Mouse (Mus musculus) v-Abl transformed pro-B cells (cell line): Measurements from ENCODE around the gene Leprot.

Experiments used
- in situ Hi-C, 2 experiments: fragments of 400-800 bp; cut with MboI; formaldehyde crosslinking; loops; one replicate each; pipeline ENCODE4 v1.15.1; 2025; ENCODE audit not compliant: unreplicated experiment in 2 of 2

Leprot gene

GRCm38 (mm10) chr4:101656056-101656455 is 8.5 kb downstream of the Leprot start:
- in situ Hi-C loops: loop anchor here (10.0 to 25.0 kb wide), 5 partner anchors 191 to 1681 kb away; partner anchors contain the start of genes Gm12789 (in 1 of the 2) and Gm12790 (in 1 of the 2)

- in situ Hi-C loops: loop anchor here (10.0 to 25.0 kb wide), 5 partner anchors 192 to 1680 kb away; partner anchors contain the start of genes Gm12789 (in 1 of the 2) and Gm12790 (in 1 of the 2)
These were observed 9.5 kb downstream of the Leprot start for GRCm38 (mm10) chr4:101656956-101657570.

DNA sequence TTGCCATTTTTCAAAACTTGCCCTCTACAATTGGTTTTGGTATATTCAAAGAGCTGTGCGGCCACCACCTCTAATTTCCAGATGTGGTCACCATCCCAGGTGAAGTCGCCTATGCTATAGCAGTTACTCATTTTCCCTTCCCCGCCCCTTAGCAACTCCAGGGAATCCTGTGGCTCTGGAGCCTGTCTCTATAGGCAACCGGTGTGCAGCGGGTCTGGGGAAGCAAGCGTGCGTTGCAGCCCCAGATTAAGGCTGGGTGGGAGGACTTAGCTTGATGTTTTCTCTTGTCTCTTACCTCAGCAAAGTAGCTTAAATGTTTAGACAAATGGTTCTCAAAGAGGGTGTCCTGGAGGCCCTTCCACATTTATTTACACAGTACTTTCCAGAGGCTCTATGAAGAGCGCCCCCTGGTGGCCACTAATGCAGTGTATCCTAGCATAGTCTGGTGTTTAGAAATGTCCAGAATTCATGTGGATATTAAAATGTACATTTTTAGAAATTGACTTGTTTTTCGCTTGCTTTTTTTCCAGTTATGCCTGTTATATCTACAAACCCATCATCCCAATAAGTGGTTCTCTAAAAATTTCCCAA is 16.7 kb downstream of the Leprot start:
- in situ Hi-C loops: loop anchor here (10.0 to 25.0 kb wide), 6 partner anchors 279 to 1673 kb away; partner anchors contain the start of genes Gm12789 (in 1 of the 2) and Gm12790 (in 1 of the 2)

DNA sequence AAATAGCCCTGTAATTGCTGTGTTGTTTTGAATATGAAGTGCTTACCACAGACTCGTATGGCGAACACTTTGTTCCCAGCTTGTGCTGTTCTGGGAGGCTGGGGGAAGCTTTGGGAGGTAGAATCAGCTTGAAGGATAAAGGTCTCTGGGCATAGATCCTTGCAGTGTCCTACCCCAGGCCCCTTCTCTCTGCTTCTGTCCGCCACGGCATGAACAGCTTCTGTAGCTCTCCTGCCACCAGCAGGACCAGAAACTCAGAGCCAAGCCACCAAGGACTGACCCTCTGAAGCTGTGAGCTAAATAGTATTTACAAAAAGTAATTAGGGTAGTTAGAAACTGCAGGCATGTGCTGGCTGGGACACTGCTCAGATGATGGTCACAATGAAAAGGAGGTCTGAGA is 17.2 kb downstream of the Leprot start:
- in situ Hi-C loops: loop anchor here (10.0 to 25.0 kb wide), 6 partner anchors 280 to 1673 kb away; partner anchors contain the start of genes Gm12789 (in 1 of the 2) and Gm12790 (in 1 of the 2)

GRCm38 (mm10) chr4:101669161-101669560 is 21.6 kb downstream of the Leprot start:
- in situ Hi-C loops: loop anchor here (10.0 to 25.0 kb wide), 6 partner anchors 284 to 1668 kb away; partner anchors contain the start of genes Gm12789 (in 1 of the 2) and Gm12790 (in 1 of the 2)

DNA sequence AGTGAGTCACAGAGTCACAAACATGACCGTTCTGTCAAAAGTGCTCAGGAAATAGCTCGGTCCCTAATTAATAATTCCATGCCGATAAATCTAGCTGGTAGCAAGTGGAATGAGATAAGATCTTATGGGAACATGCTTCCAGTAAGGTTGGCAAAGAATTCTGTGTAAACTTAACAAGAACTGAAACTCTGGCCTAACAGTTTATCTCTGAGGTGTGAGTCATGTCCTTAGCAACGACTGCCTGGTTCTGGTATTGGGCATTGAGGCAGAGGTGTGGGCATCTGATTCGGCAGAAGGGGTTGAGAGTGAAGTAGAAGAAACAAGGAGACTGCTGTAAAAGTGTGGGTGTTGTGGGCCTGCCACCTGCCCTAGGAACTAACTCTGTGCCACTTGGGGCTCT is 22.3 kb downstream of the Leprot start:
- in situ Hi-C loops: loop anchor here (10.0 to 25.0 kb wide), 6 partner anchors 285 to 1667 kb away; partner anchors contain the start of genes Gm12789 (in 1 of the 2) and Gm12790 (in 1 of the 2)

- in situ Hi-C loops: loop anchor here (25.0 kb wide), 4 partner anchors 313 to 1663 kb away; partner anchors contain the start of genes Gm12789 (in 1 of the 2) and Gm12790 (in 1 of the 2)
These were observed 27.3 kb downstream of the Leprot start for GRCm38 (mm10) chr4:101674790-101675189.

- in situ Hi-C loops: no loop called here
These were observed 28.2 kb downstream of the Leprot start for GRCm38 (mm10) chr4:101675726-101676125.

GRCm38 (mm10) chr4:101682620-101683019 is 35.1 kb downstream of the Leprot start:
- in situ Hi-C loops: no loop called here

GRCm38 (mm10) chr4:101683086-101683485 is 35.6 kb downstream of the Leprot start:
- in situ Hi-C loops: no loop called here

GRCm38 (mm10) chr4:101684821-101685220 is 37.3 kb downstream of the Leprot start:
- in situ Hi-C loops: no loop called here

DNA sequence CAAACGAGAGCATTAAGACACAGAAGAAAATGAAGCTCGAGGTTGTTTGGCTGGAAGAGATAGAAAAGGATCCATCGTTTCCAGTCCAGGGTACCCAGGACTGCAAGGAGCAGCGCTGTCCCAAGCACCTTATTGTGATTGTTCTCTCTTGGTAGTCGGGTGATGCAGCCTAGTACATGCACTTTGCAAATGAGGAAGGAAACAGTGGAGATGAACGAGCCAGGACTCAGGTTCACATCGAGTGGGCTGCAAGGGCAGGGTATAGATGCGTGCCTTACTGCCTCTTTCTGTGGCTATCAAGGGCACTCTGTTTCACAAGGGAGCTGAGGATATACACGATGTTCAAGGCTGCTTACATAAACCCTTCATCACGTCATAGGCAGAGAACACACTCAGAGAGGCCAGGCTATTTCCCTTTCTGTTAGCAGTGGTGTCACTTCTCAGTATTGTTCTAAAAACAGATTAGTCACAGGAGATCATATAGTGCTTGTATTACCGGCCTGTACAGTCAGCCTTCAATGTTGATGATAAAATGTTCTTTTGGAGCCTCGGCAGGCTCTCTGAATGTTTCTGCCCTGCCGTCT is 38.8 kb downstream of the Leprot start:
- in situ Hi-C loops: no loop called here

- in situ Hi-C loops: no loop called here
These were observed 41.7 kb downstream of the Leprot start for GRCm38 (mm10) chr4:101689241-101689640.

- in situ Hi-C loops: no loop called here
These were observed 42.1 kb downstream of the Leprot start for GRCm38 (mm10) chr4:101689645-101690044.

- in situ Hi-C loops: no loop called here
These were observed 45.4 kb downstream of the Leprot start for GRCm38 (mm10) chr4:101692892-101693291.

DNA sequence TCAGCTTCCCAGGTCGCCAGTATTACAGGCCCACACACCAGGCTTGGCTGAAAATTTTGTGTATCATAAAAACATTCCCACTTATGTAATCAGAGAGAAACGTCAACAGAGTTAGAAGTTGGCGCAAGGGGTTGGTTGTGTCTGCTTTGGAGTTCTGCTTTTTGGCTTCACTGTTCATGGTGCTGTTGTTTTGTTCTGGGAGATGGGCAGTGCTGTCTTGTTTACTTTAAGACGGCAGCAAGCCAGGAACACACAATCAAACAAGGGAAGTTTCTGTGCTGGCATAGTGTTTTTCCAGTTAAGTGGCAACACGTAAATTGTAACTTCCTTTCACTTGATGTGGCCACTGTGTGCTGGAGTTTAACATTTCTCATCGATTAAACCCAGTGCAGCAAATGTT is 47.0 kb downstream of the Leprot start:
- in situ Hi-C loops: no loop called here

DNA sequence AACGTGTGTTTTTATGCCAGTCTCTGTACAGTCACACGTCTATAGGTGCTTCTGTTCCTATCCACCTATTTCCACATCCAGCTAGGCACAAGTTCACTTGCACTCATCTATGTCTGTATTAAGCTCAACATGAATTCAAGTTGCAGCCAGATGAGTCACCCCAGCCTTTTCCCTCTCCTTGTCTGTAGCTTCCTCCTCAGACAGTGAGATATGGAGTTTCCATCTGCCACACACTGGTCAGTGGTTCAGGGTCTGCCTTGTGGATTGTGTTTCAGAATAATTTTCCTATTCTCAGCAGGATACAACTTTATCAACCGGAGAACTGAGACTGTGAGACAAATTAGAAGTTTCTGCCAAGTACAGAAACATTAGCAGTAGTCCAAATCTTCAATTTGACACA is 49.7 kb downstream of the Leprot start:
- in situ Hi-C loops: no loop called here

GRCm38 (mm10) chr4:101699423-101699822 is 51.9 kb downstream of the Leprot start:
- in situ Hi-C loops: no loop called here

DNA sequence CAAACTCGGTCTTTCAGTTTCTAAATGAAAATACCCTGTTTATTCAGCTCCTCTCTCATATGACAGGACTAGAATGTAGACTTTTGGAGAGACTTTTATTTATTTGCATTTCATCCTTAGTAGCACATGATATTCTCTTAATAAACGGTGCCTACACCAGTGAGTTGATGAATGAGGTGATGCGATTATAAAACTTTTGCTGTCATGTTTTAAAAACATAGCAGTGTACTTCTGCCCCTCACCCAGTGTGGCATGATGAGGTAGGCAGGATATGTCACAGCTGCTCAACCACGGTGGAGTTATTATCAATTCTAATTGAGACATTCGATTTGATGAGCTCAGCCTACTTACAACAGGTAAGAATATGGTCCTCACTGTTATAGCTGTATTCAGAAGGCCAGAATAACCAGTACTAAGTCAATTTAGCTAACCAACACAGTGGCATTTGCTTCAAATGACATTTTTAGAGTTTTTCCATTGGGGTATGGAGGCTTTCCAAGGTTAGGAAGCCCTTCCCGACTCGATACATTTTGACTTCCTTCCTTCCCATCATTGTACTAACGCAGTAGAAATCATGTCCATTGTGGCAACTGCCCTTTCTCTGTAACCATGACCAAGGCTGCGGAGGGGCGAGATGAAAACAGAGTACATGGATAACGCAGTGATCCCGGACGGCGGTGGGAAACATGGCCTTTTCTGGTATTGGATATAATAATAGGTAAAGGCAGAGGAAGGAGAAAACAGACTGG is 53.5 kb downstream of the Leprot start:
- in situ Hi-C loops: no loop called here

- in situ Hi-C loops: no loop called here
These were observed 57.8 kb downstream of the Leprot start for GRCm38 (mm10) chr4:101705325-101705724.
